Mouse (Mus musculus) megakaryocyte-erythroid progenitor cell, adult 5-6 weeks (primary cell): Measurements from ENCODE around the gene Zswim3. TPM values are rescaled to one million over a fixed set of nuclear protein-coding genes. Genes with fewer than 3 reads are reported as not detected.

Experiments
- ATAC-seq: replicated peaks from 2 replicates; pipeline ENCODE4 v1.8.0; 2016; ENCODE audit warnings: mild to moderate bottlenecking, inconsistent platforms; ENCODE audit not compliant: severe bottlenecking, poor library complexity, low FRiP score, low TSS enrichment
- total RNA-seq, 2 experiments: library from RNA; stranded (forward) in 1 of 2; stranded (reverse) in 1 of 2; fragments of 200-1000, 215-1000 nt in 1 of 2; fragments of >200 nt in 1 of 2; fragmentation: Nextera tagmentation in 1 of 2; gene quantifications; 2 replicates each; pipeline ENCODE4 v1.2.3; 2014 to 2017

The Zswim3 gene
- total RNA-seq (2014; fragmentation: Nextera tagmentation) (6.8 and 6.9 TPM in 2 replicates), total RNA-seq (2017) (1.8 and 4.4 TPM in 2 replicates)

GRCm38 (mm10) chr2:164804533-164805331, at the start of gene Zswim3, which contains the start of gene Acot8:
Zswim3 (plus strand) TSS chr2:164805098.
Acot8 (minus strand) TSS chr2:164804882.
- ATAC-seq, result peak; percentile 95

- no peak for ATAC-seq
These were observed 47.1 kb upstream of the Zswim3 start for GRCm38 (mm10) chr2:164757841-164758240.

- no peak for ATAC-seq
These were observed 46.2 kb upstream of the Zswim3 start for GRCm38 (mm10) chr2:164758692-164759091.

- peak; percentile 72 for ATAC-seq
These were observed 44.7 kb upstream of the Zswim3 start for GRCm38 (mm10) chr2:164760059-164760833.

- peak; percentile 85 for ATAC-seq
These were observed 43.4 kb upstream of the Zswim3 start for GRCm38 (mm10) chr2:164761502-164761901.

- ATAC-seq, result no peak
These were observed 42.9 kb upstream of the Zswim3 start for GRCm38 (mm10) chr2:164761971-164762370.

GRCm38 (mm10) chr2:164762593-164762992, 42.3 kb upstream of the Zswim3 start:
- ATAC-seq, result no peak

- ATAC-seq, result no peak
These were observed 39.1 kb upstream of the Zswim3 start for GRCm38 (mm10) chr2:164765841-164766240.

- no peak for ATAC-seq
These were observed 36.9 kb upstream of the Zswim3 start for GRCm38 (mm10) chr2:164767812-164768540.

- ATAC-seq, result peak; percentile 96
These were observed 35.5 kb upstream of the Zswim3 start, which contains the start of gene Ube2c for GRCm38 (mm10) chr2:164769258-164770037. Ube2c (plus strand) TSS chr2:164769898.

- no peak for ATAC-seq
These were observed 34.6 kb upstream of the Zswim3 start for GRCm38 (mm10) chr2:164770279-164770678.

GRCm38 (mm10) chr2:164771123-164771522, 33.8 kb upstream of the Zswim3 start:
- ATAC-seq, result no peak

GRCm38 (mm10) chr2:164773229-164773988, 31.5 kb upstream of the Zswim3 start:
- 0 out of 2 replicates have a peak, but pooled peaks have one; percentile 0 for ATAC-seq

- peak; percentile 57 for ATAC-seq
These were observed 30.9 kb upstream of the Zswim3 start for GRCm38 (mm10) chr2:164773989-164774364.

GRCm38 (mm10) chr2:164776130-164776529, 28.8 kb upstream of the Zswim3 start:
- ATAC-seq, result no peak

GRCm38 (mm10) chr2:164776801-164777200, 28.1 kb upstream of the Zswim3 start:
- ATAC-seq, result no peak

- no peak for ATAC-seq
These were observed 27.5 kb upstream of the Zswim3 start for GRCm38 (mm10) chr2:164777246-164778014.

GRCm38 (mm10) chr2:164778015-164778287, 26.9 kb upstream of the Zswim3 start:
- no peak for ATAC-seq
